Mouse (Mus musculus) MEL (cell line): ENCODE data around the gene Mylk.

Experiments used
- MYB ChIP-seq: IDR thresholded peaks from 2 replicates; pipeline ENCODE4 v1.6.1; 2011; ENCODE audit warnings: mild to moderate bottlenecking, low read depth, low read length, improper control_type of control experiment
- MYC ChIP-seq: IDR thresholded peaks from 2 replicates; pipeline ENCODE4 v1.6.1; 2011; ENCODE audit warnings: low read depth, mild to moderate bottlenecking, low read length, improper control_type of control experiment, moderate library complexity

DNA sequence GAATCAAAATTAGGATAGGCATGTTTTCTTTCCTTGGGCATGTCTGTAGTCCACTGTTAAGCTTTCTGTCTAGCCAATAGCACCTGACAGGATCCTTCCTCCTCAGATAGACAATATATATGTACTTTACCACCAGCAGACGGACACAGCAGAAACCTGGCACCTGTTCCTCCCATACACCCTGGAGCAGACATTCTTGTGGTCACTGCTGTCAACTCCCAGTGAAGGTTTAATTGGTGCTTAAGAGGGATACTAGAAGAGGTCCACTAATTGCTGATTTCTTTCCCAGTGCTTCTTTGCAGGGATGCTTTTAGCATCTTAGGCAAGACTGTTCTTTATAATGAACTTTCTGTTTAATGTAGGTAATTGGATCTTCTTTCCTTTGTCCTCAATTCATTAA is 37.4 kb downstream of the Mylk start:
- TF ChIP-seq MYB (no peak), MYC (no peak)
